Mouse (Mus musculus) CD4-positive, CD25-positive, alpha-beta regulatory T cell, adult 2 months (primary cell): ENCODE data around the gene Olfr142.
"Not testable (repeated sequence)": the region's sequence is repeated elsewhere in the genome, so short reads cannot be mapped to it uniquely, and the experiment has no call there.

ENCODE experiments used
- DNase-seq: peaks from one replicate; pipeline ENCODE4 v3.0.0-alpha.2; 2012; ENCODE audit warnings: low read depth, low spot score

The Olfr142 gene

DNA sequence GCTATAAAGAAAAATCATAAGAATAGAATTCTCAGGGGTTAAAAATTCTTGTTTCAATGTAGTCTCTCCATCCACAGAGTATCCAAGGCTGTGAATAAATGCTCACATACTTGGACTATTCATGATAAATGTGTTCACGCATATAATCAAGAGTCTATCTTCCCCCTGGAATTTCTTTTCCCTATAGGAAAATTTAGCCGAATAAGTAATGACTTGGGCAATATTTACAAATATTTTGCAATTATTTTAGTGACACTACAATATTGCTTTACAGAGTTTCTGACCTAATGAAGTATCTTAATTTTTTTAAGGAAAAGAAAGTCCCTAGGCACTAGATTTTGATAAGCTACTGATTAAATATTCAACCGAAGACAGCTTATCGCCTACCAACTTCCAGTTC lies at the start of gene Olfr142:
TSS of gene Olfr142 (minus strand) at position 101 of the 400 bp plus-strand sequence.
- DNase-seq = no peak

- no peak for DNase-seq
Measured at GRCm38 (mm10) chr2:90292741-90293140, 35.3 kb upstream of the Olfr142 start, which contains the start of gene Olfr1272. Gene Olfr1272 (minus strand): TSS chr2:90292841.

DNA sequence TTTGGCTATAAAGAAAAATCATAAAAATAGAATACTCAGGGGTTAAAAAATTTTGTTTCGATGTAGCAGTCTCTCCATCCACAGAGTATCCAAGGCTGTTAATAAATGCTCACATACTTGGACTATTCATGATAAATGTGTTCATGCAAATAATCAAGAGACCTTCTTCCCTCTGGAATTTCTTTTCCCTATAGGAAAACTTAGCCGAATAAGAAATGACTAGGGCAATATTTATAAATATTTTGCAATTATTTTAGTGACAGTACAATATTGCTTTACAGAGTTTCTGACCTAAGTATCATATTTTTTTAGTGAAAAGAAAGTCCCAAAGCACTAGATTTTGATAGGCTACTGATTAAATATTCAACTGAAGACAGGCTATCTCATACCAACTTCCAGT lies 13.5 kb upstream of the Olfr142 start, which contains the start of gene Olfr1271:
TSS of gene Olfr1271 (minus strand) at position 101 of the 400 bp plus-strand sequence.
- no peak for DNase-seq

GRCm38 (mm10) chr2:90224393-90224792 lies 33.0 kb downstream of the Olfr142 start, which contains the start of gene Olfr1506:
Gene Olfr1506 (minus strand): TSS chr2:90224493.
- not testable (repeated sequence) for DNase-seq
